ENCODE assay signal across 8 mouse cellular contexts in the genomic region with DNA sequence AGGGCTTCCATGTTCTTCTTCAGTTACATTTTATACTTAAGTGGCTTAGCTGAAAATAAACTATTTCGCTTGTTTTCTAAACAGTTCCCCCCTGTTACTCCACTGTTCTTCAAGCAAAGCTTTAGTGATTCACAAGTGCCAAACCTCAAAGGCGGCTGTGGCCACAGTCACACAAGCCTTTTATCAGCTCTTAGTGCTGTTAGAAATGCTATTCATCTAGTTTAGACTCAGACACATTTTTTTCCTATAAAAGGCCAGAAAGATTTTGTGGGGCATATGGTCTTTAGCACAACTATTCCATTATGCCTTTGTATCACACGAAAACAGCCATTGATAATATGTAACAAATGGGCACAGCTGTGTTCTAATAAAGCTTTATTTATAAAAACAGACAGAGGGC. TPM values are rescaled to one million over a fixed set of nuclear protein-coding genes. Genes with fewer than 3 reads are reported as not detected.
DNase-seq lines count a peak whose midpoint lies in the region; ATAC-seq and TF ChIP-seq lines count a peak whose summit lies in the region.

No protein-coding gene starts in this region.

- peaks cover 70% of the 10 kb centered on the region for H3K36me3 ChIP-seq in embryonic facial prominence, embryonic 14.5 days (ENCODE audit: control insufficient read depth, insufficient read depth, low read length)
- H3K36me3 ChIP-seq in embryonic facial prominence, embryonic 10.5 days (replicated peaks), result peaks cover 92% of the 10 kb centered on the region
- peaks cover 29% of the 10 kb centered on the region for H3K36me3 ChIP-seq in heart, postnatal 0 days (replicated peaks; ENCODE audit: control insufficient read depth, insufficient read depth, low read length)
- peaks cover 52% of the 10 kb centered on the region for H3K36me3 ChIP-seq in midbrain, embryonic 12.5 days
- H3K36me3 ChIP-seq in midbrain, embryonic 11.5 days (ENCODE audit: control insufficient read depth, insufficient read depth, low read length), result peaks cover 15% of the 10 kb centered on the region
- peaks cover 17% of the 10 kb centered on the region; the same call in 1 of the 2 replicates for H3K36me3 ChIP-seq in stomach, embryonic 14.5 days (ENCODE audit: control insufficient read depth, insufficient read depth, low read length)

- no peak overlapping the region for H3K4me3 ChIP-seq in embryonic facial prominence, embryonic 14.5 days (ENCODE audit: low read depth, low read length)
- no peak overlapping the region for H3K4me3 ChIP-seq in embryonic facial prominence, embryonic 10.5 days
- no peak overlapping the region for H3K4me3 ChIP-seq in heart, postnatal 0 days (ENCODE audit: low read depth, low read length)
- no peak overlapping the region for H3K4me3 ChIP-seq in midbrain, embryonic 12.5 days
- no peak overlapping the region for H3K4me3 ChIP-seq in midbrain, embryonic 11.5 days (ENCODE audit: low read depth, low read length)
- H3K4me3 ChIP-seq in stomach, embryonic 14.5 days (ENCODE audit: low read depth, low read length), result no peak overlapping the region

- peaks cover 3% of the 10 kb centered on the region; the same call in 1 of the 2 replicates for H3K4me1 ChIP-seq in embryonic facial prominence, embryonic 14.5 days (ENCODE audit: control insufficient read depth, insufficient read depth, low read length)
- H3K4me1 ChIP-seq in embryonic facial prominence, embryonic 10.5 days, result peaks cover 15% of the 10 kb centered on the region
- peaks cover 6% of the 10 kb centered on the region; the same call in 1 of the 2 replicates for H3K4me1 ChIP-seq in heart, postnatal 0 days (ENCODE audit: control insufficient read depth, insufficient read depth)
- peaks cover 22% of the 10 kb centered on the region for H3K4me1 ChIP-seq in midbrain, embryonic 12.5 days
- peaks cover under 1% of the 10 kb centered on the region for H3K4me1 ChIP-seq in midbrain, embryonic 11.5 days (ENCODE audit: control insufficient read depth, insufficient read depth, low read length)
- peaks cover 40% of the 10 kb centered on the region for H3K4me1 ChIP-seq in stomach, embryonic 14.5 days (ENCODE audit: control insufficient read depth, insufficient read depth, low read length)

- no peak for TF ChIP-seq EP300 in heart, postnatal 0 days (IDR thresholded peaks at IDR 0.05; ENCODE audit: low read depth)

- ATAC-seq in embryonic facial prominence, embryonic 14.5 days (ENCODE audit: low read depth), result no peak
- no peak for ATAC-seq in heart, postnatal 0 days (ENCODE audit: insufficient read depth, low read depth)
- no peak for ATAC-seq in midbrain, embryonic 12.5 days (ENCODE audit: low FRiP score, low read depth)
- ATAC-seq in midbrain, embryonic 11.5 days (ENCODE audit: low FRiP score), result no peak
- ATAC-seq in stomach, embryonic 14.5 days (ENCODE audit: insufficient number of reproducible peaks, insufficient read depth, low FRiP score, low read depth), result no peak

- H3K9ac ChIP-seq in embryonic facial prominence, embryonic 14.5 days (ENCODE audit: low read depth, low read length), result no peak overlapping the region
- no peak overlapping the region for H3K9ac ChIP-seq in heart, postnatal 0 days (replicated peaks; ENCODE audit: low read depth, low read length)
- no peak overlapping the region for H3K9ac ChIP-seq in midbrain, embryonic 12.5 days (replicated peaks)
- no peak overlapping the region for H3K9ac ChIP-seq in midbrain, embryonic 11.5 days (ENCODE audit: low read length)
- no peak overlapping the region for H3K9ac ChIP-seq in stomach, embryonic 14.5 days (replicated peaks; ENCODE audit: low read depth, low read length)

- H3K27me3 ChIP-seq in embryonic facial prominence, embryonic 14.5 days (replicated peaks; ENCODE audit: control insufficient read depth, insufficient read depth, low read length), result no peaks in the 10 kb centered on the region
- no peaks in the 10 kb centered on the region for H3K27me3 ChIP-seq in embryonic facial prominence, embryonic 10.5 days (replicated peaks; ENCODE audit: low read depth, poor library complexity, severe bottlenecking)
- no peaks in the 10 kb centered on the region for H3K27me3 ChIP-seq in heart, postnatal 0 days (ENCODE audit: control insufficient read depth, insufficient read depth, low read length)
- H3K27me3 ChIP-seq in midbrain, embryonic 12.5 days, result no peaks in the 10 kb centered on the region
- no peaks in the 10 kb centered on the region for H3K27me3 ChIP-seq in midbrain, embryonic 11.5 days (ENCODE audit: control insufficient read depth, insufficient read depth, low read length)
- H3K27me3 ChIP-seq in stomach, embryonic 14.5 days (ENCODE audit: control insufficient read depth, insufficient read depth, low read length), result no peaks in the 10 kb centered on the region

- H3K27ac ChIP-seq in embryonic facial prominence, embryonic 14.5 days (replicated peaks; ENCODE audit: low read depth, low read length), result peak overlapping the region; percentile 7; the same call in 1 of the 2 replicates
- H3K27ac ChIP-seq in embryonic facial prominence, embryonic 10.5 days (replicated peaks), result no peak overlapping the region
- peak overlapping the region; percentile 68 for H3K27ac ChIP-seq in heart, postnatal 0 days (ENCODE audit: low read depth)
- H3K27ac ChIP-seq in midbrain, embryonic 12.5 days (replicated peaks), result peak overlapping the region; percentile 61
- H3K27ac ChIP-seq in midbrain, embryonic 11.5 days (ENCODE audit: low read depth, low read length), result no peak overlapping the region
- peak overlapping the region; percentile 87 for H3K27ac ChIP-seq in stomach, embryonic 14.5 days (ENCODE audit: low read length)

- TF ChIP-seq CTCF in heart, postnatal 0 days (IDR thresholded peaks at IDR 0.05; ENCODE audit: low read depth), result no peak

- DNase-seq in embryonic facial prominence, embryonic 14.5 days (ENCODE audit: low spot score), result no peak
- no peak for DNase-seq in embryonic facial prominence, embryonic 10.5 days (ENCODE audit: low spot score)
- no peak for DNase-seq in heart, postnatal 0 days (ENCODE audit: low spot score)
- DNase-seq in heart, adult 18-20 months, result no peak
- DNase-seq in midbrain, embryonic 11.5 days (ENCODE audit: low spot score, missing footprints), result no peak
- DNase-seq in thymus, postnatal 14 days, result no peak

- H3K9me3 ChIP-seq in embryonic facial prominence, embryonic 14.5 days (ENCODE audit: control insufficient read depth, low read length), result no peaks in the 10 kb centered on the region
- H3K9me3 ChIP-seq in embryonic facial prominence, embryonic 10.5 days, result no peaks in the 10 kb centered on the region
- no peaks in the 10 kb centered on the region for H3K9me3 ChIP-seq in heart, postnatal 0 days (replicated peaks; ENCODE audit: control insufficient read depth, low read length)
- no peaks in the 10 kb centered on the region for H3K9me3 ChIP-seq in midbrain, embryonic 12.5 days
- H3K9me3 ChIP-seq in midbrain, embryonic 11.5 days (ENCODE audit: control insufficient read depth, low read length), result no peaks in the 10 kb centered on the region
- H3K9me3 ChIP-seq in stomach, embryonic 14.5 days (ENCODE audit: control insufficient read depth, low read depth, low read length), result no peaks in the 10 kb centered on the region

- 67% methylated on average over 3 of the region's 3 CpGs for WGBS in embryonic facial prominence, embryonic 14.5 days
- WGBS in embryonic facial prominence, embryonic 10.5 days, result 83% methylated on average over 3 of the region's 3 CpGs
- 62% methylated on average over 3 of the region's 3 CpGs for WGBS in heart, postnatal 0 days
- WGBS in midbrain, embryonic 12.5 days, result 71% methylated on average over 3 of the region's 3 CpGs
- 72% methylated on average over 3 of the region's 3 CpGs for WGBS in midbrain, embryonic 11.5 days
- whole genome bisulfite sequencing in stomach, embryonic 14.5 days, result 42% methylated on average over 3 of the region's 3 CpGs

- no peak overlapping the region for H3K4me2 ChIP-seq in embryonic facial prominence, embryonic 14.5 days (ENCODE audit: low read depth, low read length)
- no peak overlapping the region for H3K4me2 ChIP-seq in heart, postnatal 0 days (ENCODE audit: low read depth, low read length)
- H3K4me2 ChIP-seq in midbrain, embryonic 12.5 days (replicated peaks), result no peak overlapping the region
- no peak overlapping the region for H3K4me2 ChIP-seq in midbrain, embryonic 11.5 days
- H3K4me2 ChIP-seq in stomach, embryonic 14.5 days (replicated peaks; ENCODE audit: low read depth, low read length), result no peak overlapping the region

RNA-seq across cellular contexts. Expression of gene Smad1, which starts 48.5 kb away (rescaled TPM):
- polyA plus RNA-seq in embryonic facial prominence, embryonic 14.5 days (2014; fragmentation: Nextera tagmentation; extraction: Ambion mirVana), result 59.4 and 64.7 TPM in 2 replicates
- polyA plus RNA-seq in embryonic facial prominence, embryonic 10.5 days (2016; fragmentation: Nextera tagmentation; extraction: Ambion mirVana), result 41.5 and 42.8 TPM in 2 replicates
- 22.8 and 31.5 TPM in 2 replicates for total RNA-seq in heart, postnatal 0 days (2014; rRNA removed; ENCODE audit: low replicate concordance)
- 13.4 and 14.0 TPM in 2 replicates for polyA plus RNA-seq in heart, postnatal 0 days (2015; fragmentation: Nextera tagmentation; extraction: Ambion mirVana)
- 10 to 100 TPM; 13.2 to 14.7 TPM for total RNA-seq in heart, adult 18-20 months (2021)
- 64.3 and 70.6 TPM in 2 replicates for polyA plus RNA-seq in midbrain, embryonic 12.5 days (2016; fragmentation: Nextera tagmentation; extraction: Ambion mirVana)
- 55.5 and 63.1 TPM in 2 replicates for polyA plus RNA-seq in midbrain, embryonic 11.5 days (2014; fragmentation: Nextera tagmentation; extraction: Ambion mirVana)
- 50.5 and 54.8 TPM in 2 replicates for polyA plus RNA-seq in stomach, embryonic 14.5 days (2014; fragmentation: Nextera tagmentation; extraction: Ambion mirVana)

RNA-seq across cellular contexts. Expression of gene Mmaa, which starts 56.1 kb away (rescaled TPM):
- 13.2 and 15.2 TPM in 2 replicates for polyA plus RNA-seq in embryonic facial prominence, embryonic 14.5 days (2014; fragmentation: Nextera tagmentation; extraction: Ambion mirVana)
- 8.0 and 9.6 TPM in 2 replicates for polyA plus RNA-seq in embryonic facial prominence, embryonic 10.5 days (2016; fragmentation: Nextera tagmentation; extraction: Ambion mirVana)
- total RNA-seq in heart, postnatal 0 days (2014; rRNA removed; ENCODE audit: low replicate concordance), result 9.6 and 11.3 TPM in 2 replicates
- 14.0 and 18.3 TPM in 2 replicates for polyA plus RNA-seq in heart, postnatal 0 days (2015; fragmentation: Nextera tagmentation; extraction: Ambion mirVana)
- 10 to 100 TPM; 39.9 to 44.5 TPM for total RNA-seq in heart, adult 18-20 months (2021)
- 15.5 and 15.9 TPM in 2 replicates for polyA plus RNA-seq in midbrain, embryonic 12.5 days (2016; fragmentation: Nextera tagmentation; extraction: Ambion mirVana)
- 10.1 and 10.4 TPM in 2 replicates for polyA plus RNA-seq in midbrain, embryonic 11.5 days (2014; fragmentation: Nextera tagmentation; extraction: Ambion mirVana)
- 11.5 and 13.9 TPM in 2 replicates for polyA plus RNA-seq in stomach, embryonic 14.5 days (2014; fragmentation: Nextera tagmentation; extraction: Ambion mirVana)

Comparison
In these comparisons a context has a peak if more than half of its experiments do, and no peak if none do; other contexts are left out.
1. H3K27ac ChIP-seq: peak in embryonic facial prominence, embryonic 14.5 days (single experiment), heart, postnatal 0 days (single experiment), midbrain, embryonic 12.5 days (single experiment) and stomach, embryonic 14.5 days (single experiment); none in embryonic facial prominence, embryonic 10.5 days (single experiment) and midbrain, embryonic 11.5 days (single experiment).